Mouse (Mus musculus): ENCODE measurements around the gene Thrb.

The Thrb gene

DNA sequence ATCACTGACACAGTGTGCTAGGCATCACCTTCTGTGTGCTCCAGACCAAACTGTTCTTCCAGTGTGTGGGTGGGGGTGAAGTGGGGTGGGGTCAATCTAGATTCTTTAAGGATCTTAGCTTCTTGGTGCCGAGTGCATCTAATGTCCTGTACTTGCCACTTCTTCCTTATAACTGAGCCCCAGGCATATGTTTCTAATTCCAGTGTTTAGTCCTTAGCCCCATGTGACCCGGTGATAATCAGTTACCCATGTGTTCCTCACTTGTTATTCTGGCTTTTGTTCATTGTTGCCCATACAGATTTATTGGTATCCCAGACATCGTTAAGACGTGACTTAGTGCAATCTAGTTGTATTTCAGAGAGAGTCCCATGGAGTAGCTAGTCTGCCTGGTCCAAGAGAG is 121.9 kb downstream of the Thrb start:
- no peak for DNase-seq (ENCODE audit: low read depth in 2 of 2, low spot score in 2 of 2)

GRCm38 (mm10) chr14:17784207-17784806 is 124.2 kb downstream of the Thrb start:
- DNase-seq (ENCODE audit: low read depth in 2 of 2, low spot score in 2 of 2): no peak

GRCm38 (mm10) chr14:17785370-17785769 is 125.3 kb downstream of the Thrb start:
- no peak for DNase-seq (ENCODE audit: low read depth in 2 of 2, low spot score in 2 of 2)

GRCm38 (mm10) chr14:17786249-17786648 is 126.2 kb downstream of the Thrb start:
- no peak for DNase-seq (ENCODE audit: low read depth in 2 of 2, low spot score in 2 of 2)

GRCm38 (mm10) chr14:17803934-17804602 is 144.0 kb downstream of the Thrb start:
- DNase-seq (ENCODE audit: low read depth in 2 of 2, low spot score in 2 of 2): no peak

- no peak for DNase-seq (ENCODE audit: low read depth in 2 of 2, low spot score in 2 of 2)
Observed at GRCm38 (mm10) chr14:17811051-17811450, 151.0 kb downstream of the Thrb start.

DNA sequence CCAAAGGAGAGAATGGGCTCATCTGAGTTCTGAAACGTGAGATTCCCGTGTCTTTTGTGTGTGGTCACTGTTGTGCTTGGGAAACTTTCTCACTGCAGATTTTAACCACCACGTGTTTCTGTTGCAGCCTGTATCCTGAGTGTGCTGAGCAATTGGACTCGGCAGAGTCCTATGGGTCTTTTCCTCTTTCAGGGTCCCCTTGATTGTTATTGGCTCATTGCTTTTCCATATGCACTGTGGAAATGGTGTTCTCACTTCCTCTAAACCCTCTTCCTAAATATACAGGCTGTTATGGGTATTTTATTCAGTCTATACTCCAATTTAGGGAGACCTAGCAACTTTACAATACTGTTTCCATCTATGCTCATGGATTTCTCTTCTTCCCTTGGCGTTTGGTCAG is 152.4 kb downstream of the Thrb start:
- no peak for DNase-seq (ENCODE audit: low read depth in 2 of 2, low spot score in 2 of 2)

DNA sequence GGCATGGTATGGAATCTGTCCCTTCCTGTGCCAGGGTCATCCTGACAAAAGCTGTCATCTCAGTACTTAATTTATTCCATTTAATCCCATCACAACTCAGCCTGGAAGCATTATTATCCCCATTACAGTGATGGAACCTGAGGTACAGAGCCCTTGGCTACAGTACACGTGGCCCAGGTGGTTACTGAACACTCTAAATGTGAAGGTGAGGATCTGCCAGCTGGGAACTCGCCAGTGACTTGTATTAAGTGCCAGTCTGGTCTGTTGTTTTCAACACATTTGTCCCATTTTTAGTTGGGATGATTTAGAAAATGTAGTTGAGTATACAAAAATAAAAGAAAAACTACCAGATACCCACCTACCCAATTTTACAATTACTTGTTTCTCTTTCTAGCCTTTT is 155.0 kb downstream of the Thrb start:
- DNase-seq (ENCODE audit: low read depth in 2 of 2, low spot score in 2 of 2): no peak

DNA sequence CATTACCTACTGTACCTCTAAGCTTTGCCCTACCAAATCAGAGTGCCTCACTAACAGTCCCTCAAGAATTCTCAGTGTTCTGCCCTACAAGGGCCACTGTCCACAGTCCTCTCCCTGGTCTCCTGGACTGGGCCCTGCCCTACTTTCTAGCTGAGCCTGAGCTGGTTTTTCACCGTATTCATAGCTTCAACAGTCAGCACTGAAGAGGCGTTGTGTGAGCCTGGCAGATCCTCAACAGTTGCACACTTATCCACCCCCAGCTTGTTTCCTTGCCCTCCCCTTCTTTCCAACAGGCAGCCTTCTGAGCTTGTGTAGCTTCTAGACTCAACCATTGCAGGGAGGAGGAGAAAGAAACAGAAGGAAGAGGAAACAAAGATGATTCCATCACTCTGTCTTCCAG is 158.0 kb downstream of the Thrb start:
- no peak for DNase-seq (ENCODE audit: low read depth in 2 of 2, low spot score in 2 of 2)

DNA sequence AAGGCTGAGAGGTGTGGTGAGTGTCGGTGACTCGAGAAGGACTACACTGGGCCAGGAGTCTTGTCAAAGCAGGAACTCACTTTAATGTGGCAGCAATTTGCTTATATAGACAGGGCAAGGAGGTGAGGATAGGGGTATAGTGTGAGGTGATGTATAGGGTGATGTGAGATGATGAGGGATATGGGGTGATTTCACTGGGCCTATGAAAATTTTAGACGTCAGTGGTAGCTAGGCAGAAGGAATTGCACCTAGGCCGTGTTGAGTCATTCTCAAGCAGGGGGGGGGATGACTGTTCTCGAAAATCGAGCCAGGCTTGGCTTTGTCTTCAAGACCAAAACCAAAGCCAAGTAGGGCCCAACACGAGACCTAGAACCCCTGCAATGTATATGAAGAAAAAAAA is 162.7 kb downstream of the Thrb start:
- DNase-seq (ENCODE audit: low read depth in 2 of 2, low spot score in 2 of 2): no peak

GRCm38 (mm10) chr14:17827401-17827800 is 167.3 kb downstream of the Thrb start:
- no peak for DNase-seq (ENCODE audit: low read depth in 2 of 2, low spot score in 2 of 2)

GRCm38 (mm10) chr14:17835738-17836137 is 175.7 kb downstream of the Thrb start:
- DNase-seq (ENCODE audit: low read depth in 2 of 2, low spot score in 2 of 2): no peak

DNA sequence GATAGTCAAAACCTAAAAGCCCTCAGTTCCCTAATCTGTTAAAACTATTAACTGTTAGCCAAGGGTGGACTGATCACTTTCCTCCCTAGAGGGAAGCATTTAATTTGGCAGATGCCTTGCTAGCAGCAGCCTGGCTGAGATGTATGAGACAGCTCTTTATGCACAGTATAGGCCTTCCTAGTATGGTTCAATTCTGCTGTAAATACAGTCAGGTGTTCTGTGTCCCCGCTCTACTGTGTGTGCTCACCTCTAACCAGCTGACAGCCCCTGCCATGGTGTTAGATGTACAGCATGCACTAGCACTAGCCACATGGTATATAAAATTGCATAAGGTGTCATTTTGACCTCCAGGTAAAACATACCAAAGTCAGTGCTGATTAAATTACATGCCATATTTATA is 176.7 kb downstream of the Thrb start:
- DNase-seq (ENCODE audit: low read depth in 2 of 2, low spot score in 2 of 2): no peak

DNA sequence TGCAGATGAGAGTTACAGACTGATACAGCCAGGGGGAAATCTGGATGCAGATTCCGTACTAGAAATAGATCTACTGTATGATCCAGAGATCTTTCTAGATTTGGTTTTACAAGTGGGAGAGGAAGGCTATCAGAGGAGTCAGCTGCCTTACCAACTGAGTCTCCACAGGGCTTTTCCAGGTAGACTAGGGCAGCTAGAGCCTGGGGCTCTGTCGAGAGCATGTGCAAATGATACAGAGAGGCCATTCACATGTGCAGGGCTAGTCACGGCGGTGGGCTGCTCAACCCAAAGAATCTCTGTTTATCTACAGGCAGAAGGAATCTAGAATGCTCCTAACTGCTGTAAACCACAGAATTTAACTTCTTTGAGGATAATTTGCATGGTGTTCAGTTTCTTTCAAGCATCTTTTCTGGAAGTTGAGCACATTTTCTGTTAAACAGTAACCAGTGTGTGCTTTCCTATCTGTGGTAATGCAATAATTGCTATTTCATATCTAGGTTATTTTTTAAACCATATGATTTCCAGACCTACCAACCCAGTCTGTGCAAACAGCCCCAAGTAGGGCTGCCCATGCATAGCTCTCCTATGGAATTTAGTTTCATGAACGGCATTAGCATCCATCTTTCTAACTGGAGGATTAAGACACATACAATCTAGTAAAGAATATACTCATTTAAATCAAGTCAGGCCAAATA is 185.1 kb downstream of the Thrb start:
- no peak for DNase-seq (ENCODE audit: low read depth in 2 of 2, low spot score in 2 of 2)

DNA sequence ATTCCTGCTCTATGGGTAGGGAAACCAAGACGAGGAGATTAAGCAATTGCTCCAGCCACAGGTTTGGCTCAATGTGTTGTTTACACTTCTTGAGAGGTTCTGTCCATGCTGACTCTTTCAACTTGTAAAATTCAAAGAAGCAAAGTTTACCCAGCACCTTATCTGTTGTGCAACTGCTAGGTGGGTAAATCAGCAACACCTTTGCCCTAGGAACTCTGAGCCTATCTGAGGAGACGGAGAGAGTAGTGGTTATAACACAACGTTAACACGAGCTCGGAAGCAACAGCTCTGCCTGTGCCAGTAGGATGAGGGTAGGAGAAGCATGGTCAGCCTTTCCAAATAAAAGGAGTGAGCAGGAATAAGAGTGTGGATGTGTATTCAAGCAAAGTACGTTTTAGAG is 185.8 kb downstream of the Thrb start:
- no peak for DNase-seq (ENCODE audit: low read depth in 2 of 2, low spot score in 2 of 2)

- no peak for DNase-seq (ENCODE audit: low read depth in 2 of 2, low spot score in 2 of 2)
Observed at GRCm38 (mm10) chr14:17846700-17847099, 186.6 kb downstream of the Thrb start.

DNA sequence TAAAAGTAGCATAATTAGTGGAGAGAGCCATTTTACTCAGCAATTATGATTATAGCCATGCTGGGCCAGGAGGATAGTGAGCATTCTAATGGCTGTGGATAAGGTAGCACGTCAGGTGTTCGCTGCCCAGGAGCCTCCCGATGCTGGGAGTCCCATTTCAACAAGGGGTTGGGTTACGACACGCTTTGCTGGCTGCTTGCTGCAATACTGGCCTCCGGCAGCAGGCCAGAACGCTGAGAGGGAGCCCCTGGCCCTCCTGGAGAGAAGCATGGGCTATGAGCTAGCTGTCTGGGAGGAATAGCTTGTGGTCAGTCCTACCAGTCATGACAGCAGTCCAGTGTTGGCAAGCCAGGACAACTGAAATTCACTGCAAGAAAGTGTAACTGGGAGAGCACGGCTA is 187.2 kb downstream of the Thrb start:
- no peak for DNase-seq (ENCODE audit: low read depth in 2 of 2, low spot score in 2 of 2)

DNA sequence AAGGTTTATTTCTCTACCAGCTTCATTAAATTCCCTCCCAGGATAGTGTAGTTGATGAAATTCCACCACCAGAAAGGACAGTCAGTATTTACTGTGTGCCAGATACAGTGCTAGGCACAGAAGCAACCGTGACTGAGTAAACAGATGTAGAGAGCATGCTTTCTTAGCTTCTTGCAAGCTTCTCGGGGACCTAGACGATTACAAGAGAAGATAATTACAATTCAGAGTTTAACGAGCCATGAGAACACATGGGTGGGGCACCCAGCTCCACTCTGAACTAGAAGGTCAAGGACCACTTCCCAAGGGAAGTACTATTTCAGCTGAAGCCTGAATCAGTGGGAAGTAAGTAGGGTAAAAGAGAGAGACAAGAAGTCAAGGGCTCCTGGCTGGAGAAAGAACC is 190.3 kb downstream of the Thrb start:
- no peak for DNase-seq (ENCODE audit: low read depth in 2 of 2, low spot score in 2 of 2)

DNA sequence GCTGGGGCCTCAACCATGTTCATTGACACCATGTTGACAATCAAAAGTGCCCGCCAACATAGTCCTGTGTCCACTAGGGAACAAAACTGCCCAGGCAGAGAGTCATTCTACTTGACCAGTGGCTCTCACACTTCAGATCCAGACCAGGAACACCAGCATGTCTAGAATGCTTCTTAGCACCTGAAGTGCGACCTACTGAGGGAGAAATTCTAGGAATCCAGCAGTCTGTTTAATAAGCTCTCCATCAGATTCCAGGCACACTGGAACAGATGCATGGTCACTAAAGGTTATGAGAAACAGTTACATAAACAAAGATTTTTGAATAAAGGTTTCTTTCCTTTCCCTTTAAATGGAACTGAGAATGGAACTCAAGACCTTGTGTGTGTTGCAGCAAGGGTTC is 192.2 kb downstream of the Thrb start:
- DNase-seq (ENCODE audit: low read depth in 2 of 2, low spot score in 2 of 2): no peak

- no peak for DNase-seq (ENCODE audit: low read depth in 2 of 2, low spot score in 2 of 2)
Observed at GRCm38 (mm10) chr14:17859790-17860385, 199.8 kb downstream of the Thrb start.

- no peak for DNase-seq (ENCODE audit: low read depth in 2 of 2, low spot score in 2 of 2)
Observed at GRCm38 (mm10) chr14:17862651-17863050, 202.6 kb downstream of the Thrb start.

DNA sequence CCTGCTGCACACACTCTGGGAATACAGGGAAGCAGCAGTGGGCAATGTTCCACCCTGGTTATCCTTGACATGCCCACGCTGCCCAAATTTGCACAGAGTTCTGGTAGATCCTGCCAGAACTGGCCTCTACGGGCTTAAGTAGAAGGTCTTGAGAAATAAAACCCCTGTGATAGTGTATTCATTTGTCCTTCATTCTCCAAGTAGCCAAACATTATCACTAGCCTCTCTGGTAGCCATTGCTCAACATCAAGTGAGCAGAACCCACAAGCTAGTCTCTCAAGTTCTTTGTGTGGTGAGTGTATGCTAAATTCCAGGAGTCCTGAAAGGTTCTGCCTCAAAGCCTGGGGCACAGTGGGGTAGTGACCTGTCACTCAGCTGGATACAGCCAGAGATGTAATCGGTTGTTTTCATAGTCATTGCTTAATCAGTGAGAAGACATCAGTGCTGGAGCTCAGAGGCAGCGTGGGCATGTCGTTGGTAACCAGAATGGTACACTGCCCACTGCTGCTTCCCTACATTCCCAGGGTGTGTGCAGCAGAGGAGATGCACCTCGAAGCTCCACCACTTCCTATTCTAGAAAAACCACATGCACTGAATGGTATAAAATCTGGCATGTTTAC is 203.8 kb downstream of the Thrb start:
- no peak for DNase-seq (ENCODE audit: low read depth in 2 of 2, low spot score in 2 of 2)

Measured in CD8-positive naive resting alpha-beta T cell, adult 2 months (primary cell).